Mouse (Mus musculus): ENCODE data around the gene Slx4. TPM values are rescaled to one million over a fixed set of nuclear protein-coding genes. Genes with fewer than 3 reads are reported as not detected.
"Not testable (repeated sequence)": the region's sequence is repeated elsewhere in the genome, so short reads cannot be mapped to it uniquely, and the experiment has no call there.

The Slx4 gene
- polyA plus RNA-seq, 1 experiment: 39.9 TPM

GRCm38 (mm10) chr16:4026672-4027071, 23.1 kb upstream of the Slx4 start:
- no peak for DNase-seq
- no peak for TF ChIP-seq CTCF (IDR thresholded peaks at IDR 0.05; ENCODE audit: borderline replicate concordance, insufficient read depth, low read depth, low read length)
- TF ChIP-seq POLR2A (IDR thresholded peaks at IDR 0.05; ENCODE audit: borderline replicate concordance, insufficient read depth, low read length): no peak
- no peak overlapping the region for H3K27ac ChIP-seq (ENCODE audit: insufficient read depth, low read length)
- H3K27me3 ChIP-seq (ENCODE audit: control insufficient read depth, insufficient read depth, low read length): no peaks in the 10 kb centered on the region
- H3K4me3 ChIP-seq (replicated peaks; ENCODE audit: insufficient read depth, low read depth, low read length): no peak overlapping the region
- no peaks in the 10 kb centered on the region for H3K4me1 ChIP-seq (ENCODE audit: control insufficient read depth, insufficient read depth, low read length)
- WGBS: 61% methylated on average over 1 of the region's 1 CpGs

GRCm38 (mm10) chr16:4022719-4023118, 19.1 kb upstream of the Slx4 start:
- no peaks in the 10 kb centered on the region for H3K27me3 ChIP-seq (ENCODE audit: control insufficient read depth, insufficient read depth, low read length)
- no peak for TF ChIP-seq POLR2A (IDR thresholded peaks at IDR 0.05; ENCODE audit: borderline replicate concordance, insufficient read depth, low read length)
- no peak for TF ChIP-seq CTCF (IDR thresholded peaks at IDR 0.05; ENCODE audit: borderline replicate concordance, insufficient read depth, low read depth, low read length)
- 78% methylated on average over 4 of the region's 4 CpGs for WGBS

GRCm38 (mm10) chr16:4021241-4021640, 17.7 kb upstream of the Slx4 start:
- 83% methylated on average over 1 of the region's 1 CpGs for WGBS
- DNase-seq: no peak
- Histone ChIP-seq H3K27ac (ENCODE audit: insufficient read depth, low read length) (no peak overlapping the region), H3K4me1 (ENCODE audit: control insufficient read depth, insufficient read depth, low read length) (no peaks in the 10 kb centered on the region), H3K27me3 (ENCODE audit: control insufficient read depth, insufficient read depth, low read length) (no peaks in the 10 kb centered on the region), H3K4me3 (replicated peaks; ENCODE audit: insufficient read depth, low read depth, low read length) (no peak overlapping the region)
- TF ChIP-seq POLR2A (IDR thresholded peaks at IDR 0.05; ENCODE audit: borderline replicate concordance, insufficient read depth, low read length) (no peak), CTCF (IDR thresholded peaks at IDR 0.05; ENCODE audit: borderline replicate concordance, insufficient read depth, low read depth, low read length) (no peak)

More at GRCm38 (mm10) chr16:4022719-4023118, 19.1 kb upstream of the Slx4 start:
- Histone ChIP-seq H3K4me3 (replicated peaks; ENCODE audit: insufficient read depth, low read depth, low read length) (no peak overlapping the region), H3K4me1 (ENCODE audit: control insufficient read depth, insufficient read depth, low read length) (no peaks in the 10 kb centered on the region), H3K27ac (ENCODE audit: insufficient read depth, low read length) (no peak overlapping the region)
- no peak for DNase-seq

- whole genome bisulfite sequencing: 81% methylated on average over 6 of the region's 6 CpGs
- not testable (repeated sequence) for DNase-seq
Measured at GRCm38 (mm10) chr16:4017466-4017865, 13.9 kb upstream of the Slx4 start.

GRCm38 (mm10) chr16:4016786-4017185, 13.2 kb upstream of the Slx4 start:
- not testable (repeated sequence) for H3K4me3 ChIP-seq (replicated peaks; ENCODE audit: insufficient read depth, low read depth, low read length); H3K4me1 ChIP-seq (ENCODE audit: control insufficient read depth, insufficient read depth, low read length); DNase-seq; H3K27ac ChIP-seq (ENCODE audit: insufficient read depth, low read length); H3K27me3 ChIP-seq (ENCODE audit: control insufficient read depth, insufficient read depth, low read length)
- WGBS: 77% methylated on average over 17 of the region's 17 CpGs

More at GRCm38 (mm10) chr16:4017466-4017865, 13.9 kb upstream of the Slx4 start:
- not testable (repeated sequence) for H3K27me3 ChIP-seq (ENCODE audit: control insufficient read depth, insufficient read depth, low read length); H3K27ac ChIP-seq (ENCODE audit: insufficient read depth, low read length); H3K4me3 ChIP-seq (replicated peaks; ENCODE audit: insufficient read depth, low read depth, low read length); H3K4me1 ChIP-seq (ENCODE audit: control insufficient read depth, insufficient read depth, low read length)

- Histone ChIP-seq H3K4me3 (replicated peaks; ENCODE audit: insufficient read depth, low read depth, low read length) (no peak overlapping the region), H3K27me3 (ENCODE audit: control insufficient read depth, insufficient read depth, low read length) (no peaks in the 10 kb centered on the region), H3K27ac (ENCODE audit: insufficient read depth, low read length) (no peak overlapping the region), H3K4me1 (ENCODE audit: control insufficient read depth, insufficient read depth, low read length) (no peaks in the 10 kb centered on the region)
- WGBS: 79% methylated on average over 5 of the region's 5 CpGs
- TF ChIP-seq POLR2A (IDR thresholded peaks at IDR 0.05; ENCODE audit: borderline replicate concordance, insufficient read depth, low read length): no peak
- TF ChIP-seq CTCF (IDR thresholded peaks at IDR 0.05; ENCODE audit: borderline replicate concordance, insufficient read depth, low read depth, low read length): no peak
- DNase-seq: no peak
Measured at GRCm38 (mm10) chr16:4014040-4014668, 10.6 kb upstream of the Slx4 start.

- TF ChIP-seq POLR2A (IDR thresholded peaks at IDR 0.05; ENCODE audit: borderline replicate concordance, insufficient read depth, low read length): no peak
- TF ChIP-seq CTCF (IDR thresholded peaks at IDR 0.05; ENCODE audit: borderline replicate concordance, insufficient read depth, low read depth, low read length): no peak
Measured at GRCm38 (mm10) chr16:4012882-4013570, 9.5 kb upstream of the Slx4 start.

GRCm38 (mm10) chr16:3988410-3988809, 15.2 kb downstream of the Slx4 start:
- no peaks in the 10 kb centered on the region; the same call in 1 of the 2 replicates for H3K4me1 ChIP-seq (ENCODE audit: control insufficient read depth, insufficient read depth, low read length)
- WGBS: 95% methylated on average over 4 of the region's 4 CpGs
- no peak for TF ChIP-seq POLR2A (IDR thresholded peaks at IDR 0.05; ENCODE audit: borderline replicate concordance, insufficient read depth, low read length)
- no peak for TF ChIP-seq CTCF (IDR thresholded peaks at IDR 0.05; ENCODE audit: borderline replicate concordance, insufficient read depth, low read depth, low read length)
- DNase-seq: no peak
- H3K27me3 ChIP-seq (ENCODE audit: control insufficient read depth, insufficient read depth, low read length): no peaks in the 10 kb centered on the region
- H3K27ac ChIP-seq (ENCODE audit: insufficient read depth, low read length): no peak overlapping the region
- no peak overlapping the region for H3K4me3 ChIP-seq (replicated peaks; ENCODE audit: insufficient read depth, low read depth, low read length)

More at GRCm38 (mm10) chr16:4012882-4013570, 9.5 kb upstream of the Slx4 start:
- WGBS: 70% methylated on average over 4 of the region's 4 CpGs
- no peaks in the 10 kb centered on the region for H3K27me3 ChIP-seq (ENCODE audit: control insufficient read depth, insufficient read depth, low read length)
- H3K4me1 ChIP-seq (ENCODE audit: control insufficient read depth, insufficient read depth, low read length): no peaks in the 10 kb centered on the region
- DNase-seq: no peak
- no peak overlapping the region for H3K4me3 ChIP-seq (replicated peaks; ENCODE audit: insufficient read depth, low read depth, low read length)
- H3K27ac ChIP-seq (ENCODE audit: insufficient read depth, low read length): no peak overlapping the region

Measured in cerebellum, adult 2 months (tissue).